Mouse (Mus musculus) T-helper 17 cell (primary cell): ENCODE measurements around the gene Map2k3.
"Not testable (repeated sequence)": the region's sequence is repeated elsewhere in the genome, so short reads cannot be mapped to it uniquely, and the experiment has no call there.

Source experiments
- in situ Hi-C, 2 experiments: fragments of 300-600 bp; cut with MboI, MseI; formaldehyde crosslinking; loops; 1 replicate in 1 of 2; 2 replicates in 1 of 2; pipeline ENCODE4 v1.15.1; 2025; ENCODE audit warnings: high pct_unique_total_duplicates in 2 of 2

Gene Map2k3

DNA sequence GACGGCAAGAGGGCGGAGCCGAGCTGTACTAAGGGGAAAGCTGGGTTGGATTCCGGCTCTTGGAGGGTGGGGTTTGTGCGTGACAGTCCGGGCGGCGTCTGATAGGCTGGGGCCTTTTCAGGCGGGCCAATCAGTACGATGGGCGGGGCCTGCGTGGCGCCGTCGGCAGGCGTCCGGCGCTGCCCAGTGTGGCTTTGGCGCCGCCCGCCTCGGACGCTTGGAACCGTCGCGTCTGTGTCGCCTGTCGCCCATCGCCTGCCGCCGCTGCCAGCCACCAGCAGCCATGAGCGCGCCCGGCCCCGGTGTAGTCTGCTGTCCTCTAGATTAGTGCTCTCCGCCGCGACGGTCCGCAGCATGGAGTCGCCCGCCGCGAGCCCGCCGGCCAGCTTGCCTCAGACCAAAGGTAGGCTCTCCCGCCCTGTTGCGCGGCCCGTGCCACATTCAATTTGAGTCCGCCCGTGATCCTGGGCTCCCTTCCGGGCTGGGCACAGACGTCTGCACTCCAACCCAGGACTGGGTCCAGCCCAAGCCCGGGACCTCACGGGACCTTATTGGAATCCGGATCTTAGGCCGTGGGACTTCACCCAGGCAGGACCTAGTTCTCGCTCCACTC is at the start of gene Map2k3:
Gene Map2k3, plus strand, starts transcription at position 165 of the 613 bp plus-strand sequence.
- in situ Hi-C loops, result loop anchor here in 1 of 2 experiments (10.0 kb wide), 1 partner anchor 817 kb away; no protein-coding TSS in a partner anchor

DNA sequence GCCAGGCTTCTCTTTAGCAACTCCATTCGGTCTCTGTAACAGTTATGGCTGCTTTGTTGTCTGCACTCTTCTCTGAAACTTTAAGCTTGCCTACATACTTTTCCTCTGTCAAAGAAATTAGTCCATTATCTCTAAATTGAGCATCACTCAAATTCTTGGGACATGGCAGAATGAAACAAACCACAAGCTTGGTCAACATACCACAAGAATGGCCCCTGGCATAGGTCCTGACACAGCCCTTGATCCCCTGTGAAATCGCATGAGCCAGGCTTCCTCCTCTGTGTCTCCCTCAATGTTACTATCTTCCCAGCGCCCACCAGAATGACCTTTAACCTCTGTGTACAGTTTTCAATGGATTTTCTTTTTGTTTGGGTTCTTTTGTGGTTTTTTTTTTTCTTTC is 49.4 kb upstream of the Map2k3 start:
- in situ Hi-C loops, result no loop called here

DNA sequence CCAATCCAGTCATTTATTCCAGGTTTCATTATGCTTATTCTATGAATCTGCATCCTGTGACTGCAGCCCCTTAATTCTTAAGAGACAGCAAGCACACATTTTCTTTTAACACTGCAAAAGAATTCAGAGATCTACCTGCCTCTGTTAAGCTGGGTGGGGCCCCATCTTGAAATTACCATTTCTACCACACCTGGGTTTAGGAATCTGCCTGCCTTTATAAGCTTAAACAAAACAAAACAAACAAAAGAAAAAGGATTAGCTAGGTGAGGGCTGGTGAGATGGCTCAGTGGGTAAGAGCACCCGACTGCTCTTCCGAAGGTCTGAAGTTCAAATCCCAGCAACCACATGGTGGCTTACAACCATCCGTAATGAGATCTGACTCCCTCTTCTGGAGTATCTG is 44.8 kb upstream of the Map2k3 start:
- in situ Hi-C loops, result not testable (repeated sequence)

DNA sequence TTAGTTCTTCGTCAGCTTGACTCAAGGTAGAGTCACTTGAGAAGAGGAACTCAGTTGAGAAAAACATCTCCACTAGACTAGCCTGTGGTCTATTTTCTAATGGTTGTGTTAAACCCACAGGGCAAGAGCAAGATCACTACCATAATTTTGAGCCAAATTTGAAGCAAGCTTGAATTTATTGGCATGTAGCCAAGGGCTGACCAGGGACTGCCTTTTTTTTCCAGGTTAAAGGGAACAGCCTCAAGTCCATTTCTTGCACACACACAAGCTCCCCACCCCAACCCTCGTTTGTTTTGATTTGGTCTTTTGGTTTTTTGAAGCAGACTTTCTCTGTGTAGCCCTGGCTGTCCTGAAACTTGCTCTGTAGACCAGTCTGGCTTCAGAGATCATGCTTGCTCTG is 42.0 kb upstream of the Map2k3 start:
- in situ Hi-C loops, result loop anchor here in 1 of 2 experiments (10.0 kb wide), 1 partner anchor 1105 kb away; the partner anchor contains the start of gene Pld6

DNA sequence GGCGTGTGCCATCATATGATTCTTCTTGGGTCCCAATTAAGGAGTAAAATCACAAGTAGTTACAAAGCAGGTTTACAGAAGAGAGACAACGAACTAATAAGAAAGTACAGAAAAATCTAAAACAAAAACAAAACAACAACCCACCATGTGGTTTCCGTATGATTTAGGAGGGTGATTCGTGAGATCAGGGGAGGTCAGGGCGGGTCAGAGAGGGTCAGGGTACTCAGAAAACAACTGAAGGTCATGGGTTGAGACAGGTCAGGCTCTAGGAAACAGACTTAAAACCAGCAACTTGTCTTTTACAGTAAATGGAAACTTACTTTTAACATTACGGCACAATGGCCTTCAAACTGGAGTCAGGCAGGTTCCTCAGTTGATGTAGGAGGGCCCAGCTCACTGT is 41.5 kb upstream of the Map2k3 start:
- in situ Hi-C loops, result loop anchor here in 1 of 2 experiments (10.0 kb wide), 1 partner anchor 1105 kb away; the partner anchor contains the start of gene Pld6

DNA sequence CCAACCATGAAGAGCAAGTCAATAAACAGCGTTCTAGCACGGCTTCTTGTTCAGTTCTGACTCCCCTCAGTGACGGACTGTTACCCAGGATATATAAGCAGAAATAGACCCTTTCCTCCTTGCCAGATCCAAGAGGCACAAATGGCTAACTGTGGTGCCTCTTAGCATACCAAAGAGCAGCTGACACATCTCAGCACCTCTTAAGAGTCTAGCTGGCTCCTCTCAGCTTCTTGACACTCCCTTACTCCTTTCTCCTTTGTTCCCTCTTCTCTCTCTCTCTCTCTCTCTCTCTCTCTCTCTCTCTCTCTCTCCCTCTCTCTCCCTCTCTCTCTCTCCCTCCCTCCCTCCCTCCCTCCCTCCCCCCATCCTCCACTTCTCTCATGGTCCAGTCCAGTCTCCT is 41.1 kb upstream of the Map2k3 start:
- in situ Hi-C loops, result loop anchor here in 1 of 2 experiments (10.0 kb wide), 1 partner anchor 1106 kb away; the partner anchor contains the start of gene Pld6

DNA sequence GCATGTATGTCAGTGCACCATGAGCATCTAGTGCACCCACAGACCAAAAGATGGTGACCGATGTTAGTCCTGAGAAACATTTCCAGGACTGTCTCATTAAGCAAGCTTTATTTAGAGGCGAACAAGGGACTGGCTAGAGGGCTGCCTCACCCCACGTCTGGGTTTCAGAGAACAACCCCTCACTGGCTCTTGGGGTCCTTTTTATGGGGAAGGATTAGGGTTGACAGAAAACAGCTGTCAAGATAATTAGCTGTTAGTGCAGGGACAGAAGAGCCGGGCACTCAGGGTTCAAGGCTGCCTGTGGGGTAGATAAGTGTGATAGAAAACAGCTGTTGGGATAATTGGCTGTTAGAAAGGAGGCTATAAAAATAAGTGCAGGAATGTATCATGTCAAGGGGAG is 35.9 kb upstream of the Map2k3 start:
- in situ Hi-C loops, result loop anchor here in 1 of 2 experiments (10.0 kb wide), 1 partner anchor 1111 kb away; the partner anchor contains the start of gene Pld6

DNA sequence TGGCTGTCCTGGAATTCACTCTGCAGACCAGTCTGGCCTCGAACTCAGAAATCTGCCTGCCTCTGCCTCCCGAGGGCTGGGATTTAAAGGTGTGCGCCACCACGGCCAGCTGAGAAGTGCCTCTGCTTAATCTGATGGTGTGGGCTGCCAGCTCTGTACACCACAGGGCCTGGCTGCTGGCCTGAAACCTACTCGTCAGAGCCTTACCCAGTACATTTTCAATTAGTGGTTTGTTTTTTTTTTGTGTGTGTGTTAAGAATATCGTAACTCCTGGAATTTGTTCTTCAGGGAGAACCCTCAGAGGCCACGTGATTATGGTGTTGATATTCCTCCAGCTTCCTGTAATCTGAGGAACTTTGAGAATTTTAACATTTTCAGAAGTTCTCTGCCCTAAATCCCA is 29.8 kb upstream of the Map2k3 start:
- in situ Hi-C loops, result no loop called here

DNA sequence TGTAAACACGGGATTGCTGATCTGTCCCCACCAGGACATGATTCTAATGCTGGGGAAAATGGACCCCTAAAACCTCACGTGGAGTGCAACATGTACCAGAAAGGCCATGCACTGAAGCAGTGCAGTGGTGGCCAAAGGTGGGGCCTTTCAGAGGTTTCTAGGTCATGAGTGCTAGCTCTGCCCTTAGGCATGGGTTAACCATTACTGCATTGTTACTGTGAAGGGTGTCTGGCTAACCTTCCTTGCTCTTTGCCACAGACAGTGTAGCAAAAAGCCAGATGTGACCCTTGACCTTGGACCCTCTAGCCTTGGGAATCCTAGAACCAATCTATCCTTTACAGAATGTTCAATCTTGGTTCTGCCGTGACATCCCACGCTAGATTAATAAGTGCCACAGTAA is 29.3 kb upstream of the Map2k3 start:
- in situ Hi-C loops, result no loop called here

DNA sequence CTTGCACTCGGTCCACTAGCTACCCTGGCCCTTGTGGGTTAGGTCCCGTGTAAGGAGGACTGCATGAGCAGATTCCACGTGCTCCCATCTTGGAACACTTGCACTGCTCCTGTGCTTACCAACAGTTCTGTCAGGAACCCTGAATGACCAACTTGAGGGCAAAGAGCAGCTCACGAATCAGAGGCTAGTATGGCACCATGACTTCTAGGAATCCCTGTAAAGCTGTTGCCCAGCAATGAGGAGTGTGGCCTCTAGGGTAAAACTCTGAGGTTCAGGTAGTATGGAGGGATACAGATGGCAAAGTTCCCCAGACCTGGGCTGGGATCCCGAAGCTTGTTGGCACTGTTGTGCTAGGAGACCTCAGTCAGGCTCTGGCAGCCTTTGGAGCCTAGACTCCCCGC is 28.2 kb upstream of the Map2k3 start:
- in situ Hi-C loops, result no loop called here

DNA sequence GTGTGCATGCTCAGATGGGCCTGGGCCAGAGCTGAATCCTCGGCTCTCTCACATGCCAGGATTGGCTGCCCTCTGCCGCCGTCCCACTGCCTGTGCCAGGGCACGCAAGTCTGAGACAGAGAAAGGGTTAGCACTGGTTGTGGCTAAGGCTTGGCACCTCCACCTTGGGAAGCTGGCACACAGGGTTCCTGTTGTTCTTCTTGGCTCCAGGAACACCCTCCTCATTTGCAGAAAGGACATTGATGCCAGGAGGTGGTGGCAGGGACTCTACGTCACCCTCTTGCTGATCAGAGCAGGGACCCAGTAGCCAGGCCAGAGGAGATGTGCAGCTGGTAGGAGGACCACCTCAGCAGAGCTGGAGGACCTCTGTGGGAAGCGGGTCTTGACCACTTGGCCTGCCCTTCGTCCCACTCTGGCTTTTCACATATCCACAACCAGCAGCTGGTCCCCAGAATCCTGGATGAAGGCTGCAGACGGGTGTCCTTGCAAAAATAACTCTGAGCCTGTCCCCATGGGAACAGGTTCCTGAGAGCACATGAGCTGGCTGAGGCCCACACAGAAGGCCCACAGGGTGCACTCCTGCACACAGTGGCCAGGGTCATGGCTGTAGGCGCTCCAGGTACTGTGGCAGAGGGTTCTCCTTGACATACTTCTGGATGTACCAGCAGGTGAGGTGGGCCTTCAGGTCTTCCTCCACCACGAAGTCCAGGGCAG is 26.3 kb upstream of the Map2k3 start:
- in situ Hi-C loops, result no loop called here

DNA sequence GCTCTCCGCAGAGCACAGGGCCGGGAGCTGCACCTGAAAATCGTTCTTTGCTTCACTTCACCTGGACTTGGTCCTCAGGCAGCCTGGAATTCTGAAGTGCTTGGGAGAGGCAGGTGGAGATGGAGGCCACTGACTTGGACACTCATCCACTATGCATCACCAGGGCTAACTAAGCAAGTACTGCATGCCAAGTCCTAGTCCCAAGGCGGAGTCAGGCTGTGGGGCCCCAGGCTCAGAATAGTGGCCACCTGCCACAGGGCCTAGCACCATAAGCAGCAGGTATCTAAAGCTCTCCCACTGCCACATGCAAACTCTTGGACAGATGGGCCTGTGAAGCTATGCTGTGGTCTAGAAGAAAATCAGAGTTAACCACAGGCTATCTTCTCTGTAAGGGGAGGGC is 25.4 kb upstream of the Map2k3 start:
- in situ Hi-C loops, result no loop called here

DNA sequence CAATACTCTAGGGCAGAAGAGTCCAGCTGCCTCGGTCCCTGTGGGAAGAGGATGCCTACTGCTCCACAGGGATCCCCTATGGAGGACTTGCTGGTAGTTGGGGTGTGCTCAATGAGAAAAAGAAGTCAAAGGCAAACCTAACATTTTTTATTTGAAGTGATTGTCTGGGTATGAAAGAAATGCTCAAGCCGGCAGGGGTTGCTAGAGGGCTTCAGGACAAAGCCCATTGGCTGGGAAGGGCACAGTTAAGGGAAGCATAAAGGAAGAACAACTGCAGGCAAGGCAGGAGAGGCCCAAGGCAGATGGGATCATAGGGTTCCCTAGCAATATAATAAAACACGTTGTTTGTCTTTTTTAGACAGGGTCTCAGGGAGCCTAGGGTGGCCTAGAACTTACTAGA is 23.8 kb upstream of the Map2k3 start:
- in situ Hi-C loops, result no loop called here

DNA sequence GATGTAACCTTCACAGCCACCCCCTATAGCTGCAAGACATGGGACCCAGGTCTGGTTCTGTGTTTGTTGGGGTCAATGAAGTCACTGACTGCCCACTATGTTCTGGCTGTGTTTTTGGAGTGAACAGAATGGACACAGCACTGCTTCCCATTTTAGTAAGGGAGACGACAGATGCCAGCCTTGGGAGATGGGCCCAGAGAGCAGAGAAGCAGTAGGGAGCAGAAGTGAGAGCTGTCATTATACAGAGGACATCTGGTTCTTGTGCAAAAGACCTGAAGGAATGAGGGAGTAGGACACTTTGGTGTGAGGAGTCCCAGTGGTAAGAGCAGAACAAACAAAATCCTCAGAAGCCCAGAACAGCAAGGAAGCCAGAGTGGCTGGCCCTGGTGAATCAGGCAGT is 22.2 kb upstream of the Map2k3 start:
- in situ Hi-C loops, result no loop called here

DNA sequence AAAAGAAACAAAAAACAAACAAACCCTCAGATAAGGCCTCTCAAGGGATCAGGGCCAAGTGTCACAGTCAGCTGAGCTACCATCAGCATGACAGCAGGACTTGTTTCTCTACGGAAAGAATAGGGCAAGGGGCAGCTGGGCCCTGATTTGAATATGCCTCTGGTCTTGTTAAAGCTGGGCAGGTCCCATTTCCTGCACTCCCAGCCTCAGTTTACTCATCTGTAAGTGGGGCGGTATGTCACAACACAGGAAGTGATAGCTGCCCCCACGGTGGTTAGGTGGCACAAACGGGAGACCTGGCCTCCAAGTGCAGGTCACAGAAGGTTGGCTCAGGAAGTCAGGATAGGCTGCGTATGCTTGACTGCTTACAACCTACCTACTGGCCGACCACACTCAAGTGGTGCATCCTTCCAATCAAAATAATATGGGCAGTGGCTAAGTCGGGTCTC is 19.3 kb upstream of the Map2k3 start:
- in situ Hi-C loops, result no loop called here

DNA sequence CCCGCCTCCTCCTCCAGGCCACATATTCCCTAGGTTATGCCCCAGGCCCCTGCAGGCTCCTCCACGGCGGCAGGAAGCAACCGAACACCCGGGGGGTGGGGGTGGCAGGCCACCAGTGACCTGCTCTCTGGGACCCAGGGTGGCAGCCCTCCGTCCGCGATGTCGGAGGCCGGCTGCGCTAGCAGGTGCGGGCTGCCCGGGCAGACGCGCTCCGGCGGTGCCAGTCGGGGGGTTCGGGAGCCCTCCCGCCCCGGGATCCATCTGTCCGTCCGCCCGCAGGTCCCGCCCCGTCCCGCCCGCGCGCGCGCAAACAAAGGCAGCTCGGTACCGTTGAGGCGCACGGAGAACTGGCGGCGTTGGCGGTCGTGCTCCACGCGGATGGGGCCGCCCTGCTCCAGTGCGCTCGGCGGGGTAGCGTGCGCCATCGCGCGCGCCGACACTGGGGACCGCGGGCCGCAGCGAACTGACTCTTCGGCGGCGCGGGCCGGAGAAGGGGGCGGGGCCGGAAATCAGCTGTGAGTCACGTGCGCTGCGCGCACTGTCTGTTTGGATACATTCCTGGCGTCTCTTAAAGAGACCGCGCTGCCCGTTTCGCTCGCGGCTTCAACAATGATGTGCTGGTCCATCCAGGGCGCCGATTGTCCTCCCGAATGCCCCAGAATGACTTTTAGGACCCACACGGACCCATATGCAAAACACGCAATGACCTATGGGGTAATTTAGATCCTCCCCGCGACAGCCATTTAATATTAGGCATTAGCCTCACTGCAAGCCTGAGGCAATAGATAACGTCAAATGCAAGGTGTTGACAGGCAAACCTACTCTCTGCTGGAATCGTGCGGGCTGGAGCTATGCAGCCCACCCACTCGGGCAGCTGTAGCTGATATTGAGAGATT is 18.3 kb upstream of the Map2k3 start:
- in situ Hi-C loops, result no loop called here

DNA sequence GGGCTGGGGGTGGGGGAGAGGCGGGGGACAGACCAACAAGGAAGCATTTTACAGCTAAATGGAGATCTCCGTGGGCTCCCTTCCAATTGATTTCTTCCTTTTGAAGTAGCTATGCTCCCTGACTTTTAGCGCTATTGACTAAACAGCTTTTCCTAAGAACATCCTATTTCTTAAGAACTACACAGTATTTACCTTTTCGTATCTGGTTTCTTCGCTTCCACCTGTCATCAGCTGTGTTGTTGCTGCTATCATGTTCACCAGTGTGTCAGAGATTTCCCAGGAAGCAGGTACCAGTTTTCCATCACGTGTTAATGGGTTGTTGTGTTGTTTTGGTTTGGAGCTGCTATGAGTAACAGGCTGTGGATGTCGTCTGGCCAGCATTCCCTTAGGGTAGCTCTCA is 17.3 kb upstream of the Map2k3 start, which contains the start of gene Natd1:
Gene Natd1, minus strand, starts transcription at position 260 of the 400 bp plus-strand sequence.
- in situ Hi-C loops, result no loop called here

DNA sequence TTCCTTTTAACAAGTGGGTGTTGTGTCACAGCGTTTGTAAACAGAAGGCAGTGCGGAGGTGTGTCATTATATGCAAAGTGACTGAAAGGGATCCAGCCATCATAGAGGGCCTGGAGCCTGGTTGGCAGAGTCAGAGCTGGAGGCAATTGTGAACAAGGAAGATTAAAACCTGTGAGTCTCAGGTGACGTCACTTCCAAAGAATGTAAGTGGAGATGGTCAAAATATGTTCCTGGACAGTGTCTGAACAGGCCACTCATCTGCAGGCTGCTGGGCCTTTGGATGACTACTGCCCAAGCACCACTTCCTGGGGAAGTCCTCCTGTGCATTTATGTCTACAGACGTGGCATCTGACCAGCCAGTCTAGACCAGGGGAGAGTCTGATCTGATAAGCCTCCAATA is 16.6 kb upstream of the Map2k3 start:
- in situ Hi-C loops, result no loop called here

DNA sequence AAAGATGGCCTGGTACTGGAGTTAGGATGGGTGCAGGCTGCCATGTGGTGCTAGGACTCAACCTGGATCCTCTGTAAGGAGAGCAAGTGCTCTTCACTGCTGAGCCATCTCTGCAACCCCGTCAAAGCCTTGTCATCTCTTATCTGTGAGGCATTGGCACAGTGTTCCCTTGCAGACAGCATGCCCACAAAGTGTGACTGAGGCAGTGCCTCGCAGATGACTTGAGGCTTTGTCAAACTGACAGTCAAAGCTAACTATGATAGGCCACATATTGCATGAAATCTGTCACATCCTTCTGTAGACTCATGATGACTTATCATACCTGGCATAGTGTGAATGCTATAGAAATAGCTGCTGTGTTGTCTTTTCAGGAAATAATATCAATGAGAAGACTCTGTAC is 11.8 kb upstream of the Map2k3 start:
- in situ Hi-C loops, result no loop called here

DNA sequence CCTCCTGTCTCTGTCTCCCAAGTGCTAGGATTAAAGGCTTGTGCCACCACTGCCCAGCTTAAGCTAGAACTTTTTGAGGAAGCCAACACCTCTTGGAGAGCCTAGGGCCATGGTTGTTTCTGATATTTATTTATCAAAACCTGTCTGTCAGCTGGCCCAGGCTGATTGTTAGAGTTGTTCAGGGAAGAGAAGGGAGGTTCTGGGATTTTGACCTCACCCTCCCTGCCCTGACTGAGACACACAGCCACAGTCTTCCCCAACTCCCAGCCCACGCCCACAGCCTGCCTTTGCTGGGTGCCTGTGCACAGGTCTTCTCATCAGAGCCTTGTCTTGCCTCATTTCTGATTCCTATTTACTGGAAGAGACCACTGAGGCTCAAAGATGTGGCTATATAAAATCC is 9.6 kb upstream of the Map2k3 start:
- in situ Hi-C loops, result no loop called here

DNA sequence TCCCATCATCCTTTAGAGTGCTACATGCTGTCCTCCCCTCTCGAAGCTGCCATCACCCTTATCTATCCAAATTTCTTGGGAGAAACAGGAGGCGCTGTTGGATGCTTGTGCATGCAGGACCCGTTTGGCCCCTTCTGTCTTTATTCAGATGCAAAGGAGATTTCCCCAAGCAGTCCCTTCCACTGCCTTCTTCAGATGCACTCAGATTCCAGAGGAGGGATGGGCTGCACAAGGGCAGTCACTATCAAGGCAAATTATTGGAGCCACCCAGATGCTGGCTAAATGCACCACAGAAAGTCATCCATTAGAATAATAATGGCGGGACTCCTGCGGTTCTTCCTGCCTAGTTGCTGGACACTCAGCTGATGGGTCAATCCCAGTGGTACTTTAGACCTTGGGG is 8.9 kb upstream of the Map2k3 start:
- in situ Hi-C loops, result no loop called here

DNA sequence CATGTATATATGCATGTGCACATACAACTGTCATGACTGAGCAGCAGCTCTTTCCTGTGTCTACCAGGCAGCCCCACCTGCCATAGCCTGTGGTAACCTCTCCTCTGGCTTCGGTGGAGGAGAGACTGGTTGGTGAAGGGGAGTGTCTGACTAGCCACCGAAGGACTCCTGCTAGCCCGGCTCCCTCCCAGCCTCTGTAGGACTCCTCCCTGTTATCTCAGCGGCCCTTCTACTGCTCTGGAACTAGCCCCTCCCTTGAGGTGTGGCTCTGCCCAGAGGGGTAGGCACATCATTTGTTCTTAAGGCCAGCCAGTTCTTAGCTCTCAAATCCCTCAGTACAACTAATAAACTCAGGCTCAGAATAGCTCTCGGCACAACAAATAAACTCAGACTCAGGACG is 7.3 kb upstream of the Map2k3 start:
- in situ Hi-C loops, result no loop called here
